Mouse (Mus musculus) heart, embryonic 14.5 days (tissue): ENCODE measurements around the gene Gjc3. TPM values are rescaled to one million over a fixed set of nuclear protein-coding genes. Genes with fewer than 3 reads are reported as not detected.

ENCODE experiments used
- ATAC-seq: fragments of 200-750 bp; cut with Nextera tagmentation; 2 replicates; pipeline ENCODE4 v1.8.0; 2017; ENCODE audit warnings: low read depth, moderate TSS enrichment; ENCODE audit not compliant: insufficient number of reproducible peaks, insufficient read depth, low FRiP score
- H3K27ac ChIP-seq, 2 experiments: fragments of 200-500 bp in 1 of 2; fragments of 300-500 bp in 1 of 2; sonication (generic) in 1 of 2; replicated peaks in 1 of 2; 2 replicates each; pipeline ENCODE4 v1.5.1; 2012 to 2014; ENCODE audit warnings: low read depth in 2 of 2, low read length in 2 of 2, control low read depth in 1 of 2, mild to moderate bottlenecking in 1 of 2, mixed read lengths in 1 of 2; ENCODE audit not compliant: control insufficient read depth in 1 of 2, insufficient read depth in 1 of 2
- H3K27me3 ChIP-seq: fragments of 300-500 bp; sonication (generic); 2 replicates; pipeline ENCODE4 v1.6.1; 2014; ENCODE audit warnings: mild to moderate bottlenecking, low read length, control low read depth; ENCODE audit not compliant: control insufficient read depth, insufficient read depth
- H3K36me3 ChIP-seq: fragments of 300-500 bp; sonication (generic); 2 replicates; pipeline ENCODE4 v1.6.1; 2014; ENCODE audit warnings: mild to moderate bottlenecking, control low read depth, low read length, mixed read lengths; ENCODE audit not compliant: control insufficient read depth, insufficient read depth
- H3K4me1 ChIP-seq, 2 experiments: fragments of 200-500 bp in 1 of 2; fragments of 300-500 bp in 1 of 2; sonication (generic) in 1 of 2; 2 replicates each; pipeline ENCODE4 v1.6.1; 2012 to 2014; ENCODE audit warnings: low read length in 2 of 2, control low read depth in 1 of 2, mixed read lengths in 1 of 2; ENCODE audit not compliant: control insufficient read depth in 2 of 2, insufficient read depth in 2 of 2
- H3K4me2 ChIP-seq: fragments of 300-500 bp; sonication (generic); 2 replicates; pipeline ENCODE4 v1.6.1; 2014; ENCODE audit warnings: mild to moderate bottlenecking, low read length
- H3K4me3 ChIP-seq, 2 experiments: fragments of 200-500 bp in 1 of 2; fragments of 300-500 bp in 1 of 2; sonication (generic) in 1 of 2; 2 replicates each; pipeline ENCODE4 v1.5.1; 2012 to 2014; ENCODE audit warnings: low read length in 2 of 2, mild to moderate bottlenecking in 2 of 2, control low read depth in 1 of 2, low read depth in 1 of 2, moderate library complexity in 1 of 2; ENCODE audit not compliant: control insufficient read depth in 1 of 2, insufficient read depth in 1 of 2
- H3K9ac ChIP-seq: fragments of 300-500 bp; sonication (generic); 2 replicates; pipeline ENCODE4 v1.6.1; 2014; ENCODE audit warnings: mild to moderate bottlenecking, low read length
- H3K9me3 ChIP-seq: fragments of 300-500 bp; sonication (generic); 2 replicates; pipeline ENCODE4 v1.6.1; 2016; ENCODE audit warnings: low read length, control low read depth; ENCODE audit not compliant: control insufficient read depth
- WGBS: fragments of 180-500 bp; shearing (Covaris S2); extraction: QIAGEN DNeasy Blood & Tissue Kit; methylation state at CpG from one replicate; pipeline ENCODE4 v1.1.7; 2014; 5-methylcytosine and 5-hydroxymethylcytosine counted together
- polyA plus RNA-seq: library from polyadenylated mRNA; unstranded; fragments of >200 nt; fragmentation: Nextera tagmentation; extraction: Ambion mirVana; gene quantifications from 2 replicates; pipeline ENCODE4 v1.2.1, GENCODE M21; 2014

Gene Gjc3
- 0.11 TPM in 1 of 2 replicates, not detected in the other for polyA plus RNA-seq

DNA sequence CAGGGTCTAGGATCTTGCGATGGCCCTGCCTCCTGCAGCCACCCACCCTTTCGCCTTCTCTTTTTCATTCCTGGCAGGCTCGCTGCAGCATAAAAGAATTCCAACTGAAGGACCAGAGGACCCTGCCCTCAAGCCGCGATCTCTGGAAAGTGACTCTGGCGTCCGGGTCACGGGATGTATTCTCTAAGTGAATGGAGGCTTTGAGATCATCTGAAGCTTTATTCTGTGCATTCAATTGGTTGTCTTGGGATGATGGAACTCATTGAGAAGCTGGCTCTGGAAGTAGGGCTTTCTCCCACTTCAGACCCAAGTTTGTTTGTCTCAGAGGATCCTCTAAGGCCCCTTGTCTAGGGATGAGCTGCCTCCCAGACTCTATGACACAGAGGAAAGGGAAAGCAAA, at the start of gene Gjc3:
Gene Gjc3, minus strand, starts transcription at position 154 of the 400 bp plus-strand sequence.
- no peaks in the 10 kb centered on the region for H3K27me3 ChIP-seq
- H3K36me3 ChIP-seq, result no peaks in the 10 kb centered on the region
- WGBS, result 78% methylated on average over 8 of the region's 8 CpGs
- H3K9ac ChIP-seq, result no peak within 1 kb of the TSS
- H3K4me1 ChIP-seq, result no peaks in the 10 kb centered on the region
- H3K27ac ChIP-seq, result no peak within 1 kb of the TSS
- no peaks in the 10 kb centered on the region for H3K9me3 ChIP-seq
- ATAC-seq, result no peak
- H3K4me3 ChIP-seq, result no peak within 1 kb of the TSS
- no peak within 1 kb of the TSS for H3K4me2 ChIP-seq

DNA sequence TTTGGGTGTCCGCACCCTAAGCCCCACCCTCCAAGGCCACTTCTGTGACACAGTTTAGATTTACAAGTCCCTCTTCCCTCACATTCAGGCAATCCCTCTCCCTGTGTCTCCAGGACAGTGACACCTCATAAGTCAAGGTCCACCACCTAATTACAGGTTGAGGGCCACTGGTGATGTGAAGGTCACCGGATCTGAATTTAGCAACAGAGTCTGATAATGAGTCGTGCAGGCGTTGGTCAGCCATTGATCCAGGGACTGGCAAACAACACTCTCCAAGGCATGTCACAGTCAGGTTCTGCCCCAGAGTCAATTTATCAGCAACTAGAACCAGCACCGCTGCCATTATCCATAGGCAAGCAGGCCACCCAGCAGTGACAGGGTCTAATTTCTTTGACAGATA, 49.5 kb upstream of the Gjc3 start:
- 73% methylated on average over 5 of the region's 5 CpGs for WGBS

DNA sequence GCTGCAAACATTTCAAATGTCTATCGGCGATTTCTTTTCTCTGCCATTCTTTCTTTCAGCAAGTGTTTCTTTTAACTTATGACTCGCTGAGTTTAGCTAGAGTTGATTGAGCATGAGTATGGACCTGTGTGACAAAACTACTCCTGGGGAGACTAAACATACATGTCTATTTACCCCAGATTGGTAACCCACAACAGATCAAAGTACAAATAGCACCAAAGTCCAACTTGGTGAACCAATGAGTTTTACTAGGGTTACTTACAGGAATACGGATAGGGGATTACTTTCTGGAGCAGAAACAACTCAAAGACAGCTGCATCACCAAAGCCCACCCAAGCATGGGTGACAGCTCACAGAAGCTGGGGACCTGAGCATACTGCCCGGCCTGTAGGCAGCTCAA, 46.5 kb upstream of the Gjc3 start:
- H3K4me2 ChIP-seq, result no peak overlapping the region
- H3K4me1 ChIP-seq, result no peaks in the 10 kb centered on the region
- no peak overlapping the region for H3K4me3 ChIP-seq
- ATAC-seq, result no peak
- no peak overlapping the region for H3K27ac ChIP-seq
- H3K9ac ChIP-seq, result no peak overlapping the region
- H3K27me3 ChIP-seq, result no peaks in the 10 kb centered on the region
- H3K36me3 ChIP-seq, result no peaks in the 10 kb centered on the region
- H3K9me3 ChIP-seq, result no peaks in the 10 kb centered on the region
- WGBS, result 85% methylated on average over 5 of the region's 5 CpGs

More for the DNA sequence above, 49.5 kb upstream of the Gjc3 start:
- Histone ChIP-seq H3K36me3 (no peaks in the 10 kb centered on the region), H3K27me3 (no peaks in the 10 kb centered on the region), H3K9ac (no peak overlapping the region), H3K27ac (no peak overlapping the region), H3K4me3 (no peak overlapping the region), H3K4me2 (no peak overlapping the region), H3K9me3 (no peaks in the 10 kb centered on the region), H3K4me1 (no peaks in the 10 kb centered on the region)
- no peak for ATAC-seq

DNA sequence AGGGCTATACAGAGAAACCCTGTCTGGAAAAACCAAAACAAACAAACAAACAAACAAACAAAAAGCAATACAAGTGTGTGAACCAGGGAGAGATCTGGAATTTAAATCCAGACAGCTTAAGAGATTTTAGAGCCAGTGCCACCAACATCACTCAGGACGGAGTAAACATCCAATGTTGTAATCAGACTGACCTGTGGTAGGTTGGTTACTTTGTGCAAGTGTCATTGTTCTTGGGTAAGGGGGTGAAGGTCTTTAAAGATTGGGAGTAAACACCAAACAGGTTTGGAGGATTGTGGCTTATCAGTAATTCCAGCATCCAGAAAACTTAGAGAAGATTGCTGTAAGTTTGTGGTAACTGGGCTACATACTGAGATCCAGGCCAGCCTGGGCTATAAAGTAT, 23.5 kb upstream of the Gjc3 start:
- ATAC-seq, result no peak
- H3K27me3 ChIP-seq, result no peaks in the 10 kb centered on the region
- 85% methylated on average over 1 of the region's 1 CpGs for WGBS
- no peak overlapping the region for H3K27ac ChIP-seq
- H3K9ac ChIP-seq, result no peak overlapping the region
- no peak overlapping the region for H3K4me3 ChIP-seq
- no peak overlapping the region for H3K4me2 ChIP-seq
- no peaks in the 10 kb centered on the region for H3K9me3 ChIP-seq
- H3K4me1 ChIP-seq, result no peaks in the 10 kb centered on the region
- no peaks in the 10 kb centered on the region for H3K36me3 ChIP-seq

DNA sequence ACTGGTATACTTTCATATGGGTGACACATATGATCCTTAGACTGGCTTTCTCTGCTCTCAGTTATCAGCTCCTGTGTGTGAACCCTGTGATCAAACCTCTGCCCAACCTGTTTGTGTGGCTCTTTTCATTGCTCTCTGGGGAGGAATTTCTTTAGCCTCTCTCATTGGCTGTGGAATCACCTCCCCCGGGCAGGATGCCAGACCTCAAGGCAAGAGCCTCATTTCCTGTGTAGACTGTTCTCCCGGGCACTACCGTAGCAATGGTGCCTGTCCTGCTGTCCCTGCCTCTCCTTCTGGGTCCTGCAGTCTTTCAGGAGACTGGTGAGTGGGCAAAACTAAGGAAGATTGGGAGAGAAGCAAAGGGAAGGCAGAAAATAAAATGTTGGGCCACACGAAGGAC, 18.4 kb upstream of the Gjc3 start, which contains the start of gene Azgp1:
Gene Azgp1, plus strand, starts transcription at position 221 of the 400 bp plus-strand sequence.
- no peak within 1 kb of the TSS for H3K27ac ChIP-seq
- H3K9me3 ChIP-seq, result no peaks in the 10 kb centered on the region
- H3K4me1 ChIP-seq, result no peaks in the 10 kb centered on the region
- no peak within 1 kb of the TSS for H3K4me2 ChIP-seq
- no peaks in the 10 kb centered on the region for H3K27me3 ChIP-seq
- no peak within 1 kb of the TSS for H3K9ac ChIP-seq
- 59% methylated on average over 4 of the region's 4 CpGs for WGBS
- no peak within 1 kb of the TSS for H3K4me3 ChIP-seq
- no peak for ATAC-seq
- no peaks in the 10 kb centered on the region for H3K36me3 ChIP-seq

DNA sequence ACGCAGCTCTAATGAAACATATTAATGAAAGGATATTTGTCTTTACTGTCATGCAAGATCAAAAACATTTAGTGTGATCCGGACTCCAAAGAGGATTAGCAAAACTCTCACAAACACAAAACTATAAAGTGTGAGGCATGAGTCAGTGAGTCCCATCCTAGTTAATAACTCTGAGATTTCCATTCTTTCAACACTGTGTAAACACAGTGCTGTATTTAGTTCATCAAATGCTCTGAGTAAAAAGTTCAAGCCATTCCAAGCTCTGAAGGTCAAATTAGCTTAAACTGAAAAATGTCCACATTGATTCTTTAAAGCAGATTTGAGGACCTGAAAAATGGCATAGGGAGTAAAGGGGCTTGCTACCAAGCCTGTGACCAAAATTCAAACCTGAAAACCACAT, 16.2 kb upstream of the Gjc3 start:
- Histone ChIP-seq H3K4me1 (no peaks in the 10 kb centered on the region), H3K9ac (no peak overlapping the region), H3K27me3 (0 out of 2 replicates have a peak, but pooled peaks cover 7% of the 10 kb centered on the region), H3K4me2 (no peak overlapping the region), H3K4me3 (no peak overlapping the region), H3K27ac (no peak overlapping the region), H3K36me3 (no peaks in the 10 kb centered on the region), H3K9me3 (no peaks in the 10 kb centered on the region)
- 46% methylated on average over 2 of the region's 2 CpGs for WGBS
- no peak for ATAC-seq

DNA sequence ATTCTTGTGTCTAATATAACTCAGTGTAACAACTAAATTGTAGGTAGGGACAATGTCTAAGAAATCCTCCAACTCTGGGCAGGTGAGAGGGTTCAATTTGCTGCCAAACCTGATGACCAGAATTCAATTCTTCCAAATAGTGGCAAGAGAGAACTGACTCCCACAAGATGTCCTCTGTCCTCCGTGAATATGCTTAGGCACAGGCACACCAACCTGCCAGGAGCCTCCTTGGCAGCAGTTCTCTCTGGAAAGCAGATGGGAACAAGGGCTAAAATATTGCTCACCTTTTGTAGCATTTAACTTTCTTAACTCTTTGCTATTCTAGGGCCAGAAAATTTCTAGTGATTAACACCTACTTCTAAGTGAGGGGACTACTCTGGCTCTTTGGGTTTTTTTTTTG, 14.4 kb upstream of the Gjc3 start:
- no peaks in the 10 kb centered on the region for H3K9me3 ChIP-seq
- H3K9ac ChIP-seq, result no peak overlapping the region
- ATAC-seq, result no peak
- H3K27ac ChIP-seq, result no peak overlapping the region
- 0 out of 2 replicates have a peak, but pooled peaks cover 7% of the 10 kb centered on the region for H3K27me3 ChIP-seq
- 19% methylated on average over 1 of the region's 1 CpGs for WGBS
- no peaks in the 10 kb centered on the region for H3K36me3 ChIP-seq
- H3K4me1 ChIP-seq, result no peaks in the 10 kb centered on the region
- no peak overlapping the region for H3K4me2 ChIP-seq
- H3K4me3 ChIP-seq, result no peak overlapping the region

DNA sequence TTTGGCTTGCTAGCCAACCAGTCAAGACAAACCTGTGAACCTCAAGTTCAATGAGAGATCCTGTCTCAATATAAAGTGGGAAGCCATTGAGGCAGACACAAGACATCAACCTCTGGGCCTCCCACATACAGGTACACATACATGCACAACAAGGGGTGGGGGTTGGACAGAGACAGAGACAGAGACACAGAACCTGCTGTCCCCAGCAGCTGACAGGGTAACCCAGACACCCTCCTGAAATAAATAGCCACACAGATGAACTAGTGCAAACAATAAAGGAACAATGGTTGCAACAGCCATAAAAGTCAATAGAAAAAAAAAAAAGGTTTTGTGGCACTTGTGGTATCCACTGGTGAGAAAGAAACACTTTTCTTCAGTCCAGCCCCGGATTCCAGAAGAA, 12.5 kb upstream of the Gjc3 start:
- no peaks in the 10 kb centered on the region for H3K4me1 ChIP-seq
- no peak overlapping the region for H3K9ac ChIP-seq
- H3K4me3 ChIP-seq, result no peak overlapping the region
- H3K4me2 ChIP-seq, result no peak overlapping the region
- H3K27ac ChIP-seq, result no peak overlapping the region
- 0 out of 2 replicates have a peak, but pooled peaks cover 7% of the 10 kb centered on the region for H3K27me3 ChIP-seq
- no peaks in the 10 kb centered on the region for H3K36me3 ChIP-seq
- WGBS, result 38% methylated on average over 1 of the region's 1 CpGs
- H3K9me3 ChIP-seq, result no peaks in the 10 kb centered on the region
- no peak for ATAC-seq
